In the genomic region with DNA sequence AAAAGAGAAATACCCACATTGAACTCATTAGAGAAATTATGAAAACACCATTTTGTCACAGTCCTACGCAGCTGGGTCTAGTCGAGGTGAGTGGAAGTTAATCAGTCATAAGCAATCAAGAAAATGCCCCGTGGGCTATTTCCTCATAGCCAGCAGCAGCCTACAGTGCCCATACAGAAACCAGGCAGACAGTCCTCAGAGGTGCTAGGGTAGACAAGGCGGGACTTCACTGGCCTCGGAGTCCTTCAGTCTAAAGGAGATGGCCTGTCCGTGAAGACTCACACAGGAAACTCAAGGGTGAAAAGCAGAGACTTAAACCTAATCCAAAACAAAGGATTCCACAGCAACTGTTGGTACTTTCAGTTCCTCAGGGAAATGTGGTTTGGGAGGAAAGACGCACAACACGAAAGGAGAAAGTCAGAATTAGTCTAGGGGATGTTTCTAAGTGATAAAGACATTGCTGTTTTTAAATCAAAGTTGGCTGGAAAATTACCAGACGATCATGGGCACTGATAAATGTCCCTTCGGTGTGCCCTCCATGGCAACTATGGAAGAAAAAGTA, we compare ENCODE assay signal across 18 mouse cellular contexts.
"Had no signal": no experiment of that assay in that cellular context is flagged by ENCODE, and none has a peak within 500 bp of the region (broad histone marks: within the 10 kb centered on the region; RNA-seq: fewer than 3 reads in every experiment).

No protein-coding gene starts in this region.

- H3K27me3 ChIP-seq: limb, embryonic 13.5 days; liver, embryonic 12.5 days; liver, embryonic 15.5 days; lung, embryonic 15.5 days; midbrain, embryonic 12.5 days; midbrain, embryonic 15.5 days had no signal

- H3K4me1 ChIP-seq: limb, embryonic 13.5 days; liver, embryonic 12.5 days; liver, embryonic 15.5 days; lung, embryonic 15.5 days; midbrain, embryonic 12.5 days; midbrain, embryonic 15.5 days had no signal

- DNase-seq: kidney, adult 18-20 months; kidney, postnatal 25 days; layer of hippocampus, adult 9-11 months; liver; lung, adult 18-20 months; lung, postnatal 10 days; lung, postnatal 36 days; thymus, postnatal 25 days had no signal

- H3K27ac ChIP-seq: kidney, postnatal 0 days; layer of hippocampus, adult 2 months; limb, embryonic 10.5 days; limb, embryonic 13.5 days; liver, embryonic 12.5 days; liver, embryonic 15.5 days; lung, embryonic 15.5 days; midbrain, embryonic 12.5 days; midbrain, embryonic 15.5 days; stomach, postnatal 0 days had no signal

- ATAC-seq: liver, embryonic 12.5 days; midbrain, embryonic 15.5 days had no signal

- H3K9me3 ChIP-seq: limb, embryonic 10.5 days; limb, embryonic 13.5 days; liver, embryonic 12.5 days; liver, embryonic 15.5 days; lung, embryonic 15.5 days; midbrain, embryonic 12.5 days; midbrain, embryonic 15.5 days had no signal

- H3K4me2 ChIP-seq: limb, embryonic 13.5 days; liver, embryonic 12.5 days; liver, embryonic 15.5 days; lung, embryonic 15.5 days; midbrain, embryonic 12.5 days; midbrain, embryonic 15.5 days had no signal

- H3K9ac ChIP-seq: limb, embryonic 13.5 days; liver, embryonic 12.5 days; liver, embryonic 15.5 days; lung, embryonic 15.5 days; midbrain, embryonic 12.5 days; midbrain, embryonic 15.5 days had no signal

- H3K4me3 ChIP-seq: layer of hippocampus, adult 2 months; limb, embryonic 10.5 days; limb, embryonic 13.5 days; liver, embryonic 12.5 days; liver, embryonic 15.5 days; lung, embryonic 15.5 days; midbrain, embryonic 12.5 days; midbrain, embryonic 15.5 days had no signal

- H3K36me3 ChIP-seq: limb, embryonic 10.5 days; limb, embryonic 13.5 days; liver, embryonic 12.5 days; liver, embryonic 15.5 days; lung, embryonic 15.5 days; midbrain, embryonic 12.5 days; midbrain, embryonic 15.5 days had no signal
